Mouse (Mus musculus) limb, embryonic 13.5 days (tissue): ENCODE results near the gene Ubr2. TPM values are rescaled to one million over a fixed set of nuclear protein-coding genes. Genes with fewer than 3 reads are reported as not detected.

ENCODE experiments used
- ATAC-seq: fragments of 200-750 bp; cut with Nextera tagmentation; 2 replicates; pipeline ENCODE4 v1.8.0; 2017; ENCODE audit warnings: low read depth, moderate number of reproducible peaks, moderate TSS enrichment; ENCODE audit not compliant: low FRiP score
- H3K27ac ChIP-seq: fragments of 300-500 bp; sonication (generic); 2 replicates; pipeline ENCODE4 v1.5.1; 2015; ENCODE audit warnings: inconsistent platforms, mild to moderate bottlenecking, moderate library complexity
- H3K27me3 ChIP-seq: fragments of 300-500 bp; sonication (generic); 2 replicates; pipeline ENCODE4 v1.6.1; 2015; ENCODE audit warnings: mild to moderate bottlenecking, inconsistent platforms
- H3K36me3 ChIP-seq: fragments of 300-500 bp; sonication (generic); 2 replicates; pipeline ENCODE4 v1.6.1; 2015; ENCODE audit warnings: inconsistent platforms, mild to moderate bottlenecking, moderate library complexity
- H3K4me1 ChIP-seq: fragments of 300-500 bp; sonication (generic); 2 replicates; pipeline ENCODE4 v1.6.1; 2015; ENCODE audit warnings: inconsistent platforms
- H3K4me2 ChIP-seq: fragments of 300-500 bp; sonication (generic); replicated peaks from 2 replicates; pipeline ENCODE4 v1.6.1; 2015; ENCODE audit warnings: inconsistent platforms, mild to moderate bottlenecking, moderate library complexity
- H3K4me3 ChIP-seq: fragments of 300-500 bp; sonication (generic); 2 replicates; pipeline ENCODE4 v1.5.1; 2015; ENCODE audit warnings: moderate library complexity, mild to moderate bottlenecking, inconsistent platforms
- H3K9ac ChIP-seq: fragments of 300-500 bp; sonication (generic); 2 replicates; pipeline ENCODE4 v1.6.1; 2015; ENCODE audit warnings: mild to moderate bottlenecking, inconsistent platforms
- H3K9me3 ChIP-seq: fragments of 300-500 bp; sonication (generic); 2 replicates; pipeline ENCODE4 v1.6.1; 2016; ENCODE audit warnings: inconsistent platforms
- WGBS: fragments of 180-500 bp; shearing (Covaris S2); methylation state at CpG from one replicate; pipeline ENCODE4 v1.1.7; 2015; 5-methylcytosine and 5-hydroxymethylcytosine counted together
- polyA plus RNA-seq: library from polyadenylated mRNA; unstranded; fragments of >200 nt; fragmentation: Nextera tagmentation; extraction: Ambion mirVana; gene quantifications from 2 replicates; pipeline ENCODE4 v1.2.1, GENCODE M21; 2015

The Ubr2 gene
- polyA plus RNA-seq, 1 experiment from 2014 or later, result 18.0 TPM

DNA sequence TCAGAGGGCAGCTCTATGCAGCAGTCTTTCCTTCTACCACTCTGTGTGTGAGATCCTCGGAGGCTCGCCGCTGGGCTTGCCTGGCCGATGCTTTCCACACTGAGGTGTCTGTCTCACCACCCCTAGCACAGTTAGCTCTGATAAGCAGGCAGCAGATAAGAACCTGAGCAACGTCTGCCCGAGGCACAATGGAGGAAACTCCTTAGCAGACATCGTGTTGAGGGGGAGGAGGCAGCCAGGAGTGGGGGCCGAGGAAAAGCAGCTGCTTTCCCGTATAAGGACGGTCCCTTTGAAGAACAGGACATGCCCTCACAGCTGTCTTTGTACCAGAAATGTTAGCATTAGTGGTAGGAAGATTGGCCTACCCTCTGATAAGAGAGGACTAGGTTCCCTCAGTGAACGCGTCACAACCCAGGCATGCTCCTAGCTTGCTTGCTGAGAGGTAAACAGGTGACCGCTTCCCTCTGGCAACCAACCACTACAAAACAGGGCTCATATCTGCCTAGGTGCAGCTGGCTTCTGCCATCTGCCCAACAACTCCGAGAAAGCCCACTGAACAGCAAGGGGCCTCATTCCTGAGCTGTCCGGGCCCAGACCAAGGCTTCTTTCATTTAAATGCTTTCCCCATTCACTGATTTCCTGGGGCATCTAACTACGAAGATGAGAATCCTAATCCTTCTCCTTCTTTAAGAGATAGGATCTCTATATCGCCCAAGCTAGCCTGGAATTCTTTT lies 124.3 kb downstream of the Ubr2 start:
- H3K4me1 ChIP-seq, result peaks cover 22% of the 10 kb centered on the region
- H3K4me2 ChIP-seq, result no peak overlapping the region
- no peak overlapping the region for H3K4me3 ChIP-seq
- no peaks in the 10 kb centered on the region for H3K36me3 ChIP-seq
- H3K27me3 ChIP-seq, result no peaks in the 10 kb centered on the region
- H3K9ac ChIP-seq, result no peak overlapping the region
- no peaks in the 10 kb centered on the region for H3K9me3 ChIP-seq
- WGBS, result 49% methylated on average over 17 of the region's 17 CpGs
- no peak for ATAC-seq
- no peak overlapping the region for H3K27ac ChIP-seq

DNA sequence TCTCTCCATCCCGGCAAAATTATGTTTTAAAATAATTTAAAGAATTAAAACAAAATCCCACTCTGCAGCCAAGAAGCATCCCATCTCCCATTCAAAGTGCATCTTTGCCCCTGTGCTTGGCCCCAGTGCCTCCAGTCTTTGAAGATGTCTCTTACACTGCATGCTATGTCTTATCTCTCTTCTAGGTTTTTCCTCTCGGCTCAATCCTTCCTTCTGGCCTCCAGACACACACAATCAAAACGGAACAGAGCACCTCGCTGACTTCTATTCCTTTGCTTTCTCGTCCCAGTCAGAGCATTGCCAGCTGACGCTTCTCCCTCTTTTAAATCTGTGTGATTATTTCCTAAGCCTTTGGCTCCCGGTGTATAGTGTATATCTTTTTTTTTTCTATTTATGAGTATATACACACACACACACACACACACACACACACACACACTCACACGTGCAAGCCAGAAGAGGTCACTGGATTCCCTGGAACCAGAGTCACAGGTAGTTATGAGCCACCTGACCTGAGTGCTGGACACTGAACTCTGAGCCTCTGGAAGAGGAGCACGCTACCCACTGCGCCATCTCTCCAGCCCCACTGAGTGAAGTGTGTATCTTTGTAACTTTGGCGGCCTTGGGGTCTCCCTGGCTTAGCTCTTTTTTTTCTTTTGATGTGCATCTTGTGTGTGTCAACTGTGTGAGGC lies 125.0 kb downstream of the Ubr2 start:
- Histone ChIP-seq H3K27ac (no peak overlapping the region), H3K4me2 (no peak overlapping the region), H3K27me3 (no peaks in the 10 kb centered on the region), H3K9me3 (no peaks in the 10 kb centered on the region), H3K4me1 (peaks cover 22% of the 10 kb centered on the region), H3K36me3 (no peaks in the 10 kb centered on the region), H3K4me3 (no peak overlapping the region), H3K9ac (no peak overlapping the region)
- ATAC-seq, result no peak
- WGBS, result 78% methylated on average over 11 of the region's 11 CpGs

- Histone ChIP-seq H3K4me3 (no peak overlapping the region), H3K27ac (no peak overlapping the region), H3K4me1 (peaks cover 26% of the 10 kb centered on the region), H3K9me3 (no peaks in the 10 kb centered on the region), H3K36me3 (no peaks in the 10 kb centered on the region), H3K4me2 (no peak overlapping the region), H3K9ac (no peak overlapping the region), H3K27me3 (no peaks in the 10 kb centered on the region)
- 94% methylated on average over 6 of the region's 6 CpGs for WGBS
- no peak for ATAC-seq
Observed at GRCm38 (mm10) chr17:46884766-46885165, 125.6 kb downstream of the Ubr2 start.

GRCm38 (mm10) chr17:46883107-46883506 lies 127.2 kb downstream of the Ubr2 start:
- Histone ChIP-seq H3K27ac (no peak overlapping the region), H3K9me3 (no peaks in the 10 kb centered on the region), H3K4me2 (no peak overlapping the region), H3K9ac (0 out of 2 replicates have a peak overlapping the region, but pooled peaks have one; percentile 8), H3K4me1 (peaks cover 20% of the 10 kb centered on the region), H3K27me3 (no peaks in the 10 kb centered on the region), H3K4me3 (no peak overlapping the region), H3K36me3 (no peaks in the 10 kb centered on the region)
- no peak for ATAC-seq
- 78% methylated on average over 9 of the region's 9 CpGs for WGBS

- 87% methylated on average over 6 of the region's 6 CpGs for WGBS
- H3K4me1 ChIP-seq, result peaks cover 17% of the 10 kb centered on the region
- H3K9me3 ChIP-seq, result no peaks in the 10 kb centered on the region
- no peak overlapping the region for H3K4me3 ChIP-seq
- H3K4me2 ChIP-seq, result no peak overlapping the region
- no peak overlapping the region for H3K9ac ChIP-seq
- ATAC-seq, result no peak
- H3K27me3 ChIP-seq, result no peaks in the 10 kb centered on the region
- no peak overlapping the region for H3K27ac ChIP-seq
- no peaks in the 10 kb centered on the region for H3K36me3 ChIP-seq
Observed at GRCm38 (mm10) chr17:46881728-46882127, 128.6 kb downstream of the Ubr2 start.

DNA sequence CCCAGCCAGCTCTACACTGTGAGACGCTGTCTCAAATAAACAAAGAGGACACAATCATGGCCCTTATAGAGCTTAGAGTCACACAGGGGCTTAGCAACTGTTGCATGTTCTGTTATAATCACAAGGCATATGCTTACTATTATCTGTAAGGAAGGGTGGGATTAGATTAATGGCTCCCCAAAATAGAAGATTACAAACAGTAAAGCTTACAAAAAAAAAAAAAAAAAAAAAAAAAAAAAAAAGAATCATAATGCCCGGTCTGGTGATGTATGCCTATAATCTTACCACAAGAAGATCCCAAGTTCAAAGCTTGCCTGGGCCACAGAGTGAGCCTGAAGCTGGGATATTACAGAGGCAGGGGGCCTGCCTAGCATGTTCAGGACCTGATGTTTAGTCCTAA lies 130.0 kb downstream of the Ubr2 start:
- no peaks in the 10 kb centered on the region for H3K36me3 ChIP-seq
- 72% methylated on average over 2 of the region's 2 CpGs for WGBS
- no peaks in the 10 kb centered on the region for H3K9me3 ChIP-seq
- no peak overlapping the region for H3K27ac ChIP-seq
- H3K4me2 ChIP-seq, result no peak overlapping the region
- no peak for ATAC-seq
- H3K9ac ChIP-seq, result no peak overlapping the region
- 0 out of 2 replicates have a peak, but pooled peaks cover 12% of the 10 kb centered on the region for H3K4me1 ChIP-seq
- H3K4me3 ChIP-seq, result no peak overlapping the region
- no peaks in the 10 kb centered on the region for H3K27me3 ChIP-seq

- H3K4me3 ChIP-seq, result no peak overlapping the region
- H3K27me3 ChIP-seq, result no peaks in the 10 kb centered on the region
- H3K36me3 ChIP-seq, result no peaks in the 10 kb centered on the region
- no peak overlapping the region for H3K4me2 ChIP-seq
- H3K27ac ChIP-seq, result no peak overlapping the region
- no peaks in the 10 kb centered on the region for H3K9me3 ChIP-seq
- no peak overlapping the region for H3K9ac ChIP-seq
- H3K4me1 ChIP-seq, result 0 out of 2 replicates have a peak, but pooled peaks cover 12% of the 10 kb centered on the region
- no peak for ATAC-seq
- 65% methylated on average over 14 of the region's 14 CpGs for WGBS
Observed at GRCm38 (mm10) chr17:46879841-46880311, 130.5 kb downstream of the Ubr2 start.

Other genes with a start within 250 kb of the Ubr2 start
- 0.29 and 0.33 TPM in 2 replicates for gene Ptcra, start 246.8 kb downstream of the Ubr2 start, polyA plus RNA-seq
- 70.5 and 75.2 TPM in 2 replicates for gene 2310039H08Rik, start 237.9 kb downstream of the Ubr2 start, polyA plus RNA-seq
- gene Rpl7l1, start 227.9 kb downstream of the Ubr2 start, polyA plus RNA-seq, result 175 and 176 TPM in 2 replicates
- gene Bicral, start 152.1 kb downstream of the Ubr2 start, polyA plus RNA-seq, result 3.9 and 4.6 TPM in 2 replicates
- 57.8 and 58.0 TPM in 2 replicates for gene Tbcc, start 119.9 kb downstream of the Ubr2 start, polyA plus RNA-seq
- gene Prph2, start 100.1 kb downstream of the Ubr2 start, polyA plus RNA-seq, result not detected in 2 replicates